Mouse (Mus musculus): ENCODE data around the gene Nebl. TPM values are rescaled to one million over a fixed set of nuclear protein-coding genes. Genes with fewer than 3 reads are reported as not detected.

The Nebl gene
- polyA plus RNA-seq, 1 experiment from 2014 or later, result 0.22 TPM

DNA sequence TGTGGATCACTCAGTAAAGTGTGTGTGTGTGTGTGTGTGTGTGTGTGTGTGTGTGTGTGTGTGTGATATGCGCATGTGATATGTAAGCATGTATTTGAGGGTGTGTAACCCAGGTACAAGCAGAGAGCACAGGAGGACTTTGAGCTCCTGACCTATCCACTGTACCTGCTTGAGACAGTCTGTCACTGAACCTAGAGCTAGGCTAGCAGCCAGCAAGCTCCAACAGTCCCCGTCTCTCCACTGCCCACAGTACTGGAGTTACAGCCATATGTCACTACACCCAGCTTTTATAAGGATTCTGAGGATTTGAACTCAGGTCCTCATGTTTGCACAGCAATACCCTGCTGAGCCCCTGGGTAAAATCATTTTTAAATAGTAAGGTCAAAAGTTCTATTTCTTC, 215.6 kb downstream of the Nebl start:
- WGBS, result 77% methylated on average over 2 of the region's 2 CpGs
- no peak overlapping the region for H3K4me2 ChIP-seq (replicated peaks; ENCODE audit: low read depth)

DNA sequence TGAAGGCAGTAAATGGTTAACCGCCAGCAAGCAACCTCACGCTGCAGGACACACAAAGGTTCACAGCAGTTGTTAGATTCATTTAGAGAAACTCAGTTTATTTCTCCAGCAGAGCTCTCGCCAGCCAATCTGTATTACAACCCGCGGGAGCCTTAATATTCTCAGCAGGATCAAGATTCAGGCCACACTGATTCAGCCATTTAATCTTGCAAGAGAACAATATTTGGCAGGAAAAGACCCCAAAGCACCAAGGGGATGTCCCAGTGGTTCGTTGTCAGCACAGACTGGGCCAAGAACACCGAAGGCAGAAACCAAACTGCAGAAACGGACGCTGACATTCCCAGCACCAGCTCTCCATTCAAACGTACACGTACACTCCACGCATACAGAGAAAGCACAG, 216.5 kb downstream of the Nebl start:
- Histone ChIP-seq H3K27ac (ENCODE audit: low read depth, low read length) (no peak overlapping the region), H3K4me3 (ENCODE audit: low read depth, low read length) (no peak overlapping the region), H3K27me3 (replicated peaks; ENCODE audit: control insufficient read depth, insufficient read depth, low read length) (no peaks in the 10 kb centered on the region), H3K4me2 (replicated peaks; ENCODE audit: low read depth) (no peak overlapping the region), H3K4me1 (replicated peaks; ENCODE audit: control insufficient read depth, insufficient read depth, low read length) (no peaks in the 10 kb centered on the region), H3K9ac (ENCODE audit: low read depth, low read length) (no peak overlapping the region), H3K36me3 (ENCODE audit: control insufficient read depth, insufficient read depth) (no peaks in the 10 kb centered on the region), H3K9me3 (ENCODE audit: control insufficient read depth) (no peaks in the 10 kb centered on the region)
- ATAC-seq, result no peak
- no peak for TF ChIP-seq CTCF (IDR thresholded peaks at IDR 0.05; ENCODE audit: low read depth)
- 67% methylated on average over 12 of the region's 12 CpGs for WGBS

More for the DNA sequence above, 215.6 kb downstream of the Nebl start:
- no peak overlapping the region for H3K4me3 ChIP-seq (ENCODE audit: low read depth, low read length)
- no peaks in the 10 kb centered on the region for H3K4me1 ChIP-seq (replicated peaks; ENCODE audit: control insufficient read depth, insufficient read depth, low read length)
- no peak overlapping the region for H3K9ac ChIP-seq (ENCODE audit: low read depth, low read length)
- no peaks in the 10 kb centered on the region for H3K27me3 ChIP-seq (replicated peaks; ENCODE audit: control insufficient read depth, insufficient read depth, low read length)
- no peak for TF ChIP-seq CTCF (IDR thresholded peaks at IDR 0.05; ENCODE audit: low read depth)
- H3K27ac ChIP-seq (ENCODE audit: low read depth, low read length), result no peak overlapping the region
- H3K36me3 ChIP-seq (ENCODE audit: control insufficient read depth, insufficient read depth), result no peaks in the 10 kb centered on the region
- ATAC-seq, result no peak
- no peaks in the 10 kb centered on the region for H3K9me3 ChIP-seq (ENCODE audit: control insufficient read depth)

DNA sequence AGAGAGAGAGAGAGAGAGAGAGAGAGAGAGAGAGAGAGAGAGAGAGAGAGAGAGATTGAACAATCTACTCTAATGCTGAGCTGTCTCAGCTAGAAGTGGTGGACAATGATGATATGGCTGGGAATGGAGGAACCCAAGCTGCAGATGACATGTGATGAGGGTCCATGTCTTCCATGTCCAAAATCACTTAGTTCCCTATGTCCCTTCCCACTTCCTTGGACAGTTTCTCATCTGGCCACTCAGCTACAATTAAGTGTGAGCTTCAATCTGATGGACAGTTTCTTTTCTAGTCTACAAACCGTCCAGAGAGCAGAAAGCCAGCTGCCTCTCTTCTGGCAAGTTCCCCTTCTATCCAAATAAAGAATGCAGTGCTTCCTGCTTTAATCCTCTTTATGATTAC, 221.3 kb downstream of the Nebl start:
- no peak overlapping the region for H3K9ac ChIP-seq (ENCODE audit: low read depth, low read length)
- H3K9me3 ChIP-seq (ENCODE audit: control insufficient read depth), result no peaks in the 10 kb centered on the region
- 33% methylated on average over 1 of the region's 1 CpGs for WGBS
- ATAC-seq, result no peak
- no peaks in the 10 kb centered on the region for H3K36me3 ChIP-seq (ENCODE audit: control insufficient read depth, insufficient read depth)
- no peak overlapping the region for H3K4me2 ChIP-seq (replicated peaks; ENCODE audit: low read depth)
- H3K27me3 ChIP-seq (replicated peaks; ENCODE audit: control insufficient read depth, insufficient read depth, low read length), result no peaks in the 10 kb centered on the region
- H3K4me1 ChIP-seq (replicated peaks; ENCODE audit: control insufficient read depth, insufficient read depth, low read length), result no peaks in the 10 kb centered on the region
- no peak for TF ChIP-seq CTCF (IDR thresholded peaks at IDR 0.05; ENCODE audit: low read depth)
- H3K27ac ChIP-seq (ENCODE audit: low read depth, low read length), result no peak overlapping the region
- H3K4me3 ChIP-seq (ENCODE audit: low read depth, low read length), result no peak overlapping the region

DNA sequence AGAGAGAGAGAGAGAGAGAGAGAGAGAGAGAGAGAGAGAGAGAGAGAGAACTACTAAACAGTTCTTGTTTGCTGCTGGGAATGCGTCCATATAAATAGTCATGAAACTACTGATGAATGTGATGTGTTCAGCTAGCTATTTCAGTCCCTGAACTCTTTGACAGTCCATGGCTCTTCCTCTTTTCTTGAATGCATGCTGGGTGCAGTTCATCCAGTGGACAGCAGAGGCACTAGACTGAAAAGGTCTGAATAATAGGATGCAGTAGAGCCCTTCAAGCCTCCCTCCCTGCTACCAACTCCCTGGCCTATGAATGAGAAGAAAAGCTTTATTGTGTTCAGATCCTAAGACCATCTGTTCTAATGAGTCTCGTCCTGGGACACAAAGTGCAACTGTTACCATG, 223.9 kb downstream of the Nebl start:
- Histone ChIP-seq H3K4me3 (ENCODE audit: low read depth, low read length) (no peak overlapping the region), H3K9ac (ENCODE audit: low read depth, low read length) (no peak overlapping the region), H3K9me3 (ENCODE audit: control insufficient read depth) (no peaks in the 10 kb centered on the region), H3K4me1 (replicated peaks; ENCODE audit: control insufficient read depth, insufficient read depth, low read length) (no peaks in the 10 kb centered on the region), H3K4me2 (replicated peaks; ENCODE audit: low read depth) (no peak overlapping the region), H3K27ac (ENCODE audit: low read depth, low read length) (no peak overlapping the region), H3K36me3 (ENCODE audit: control insufficient read depth, insufficient read depth) (no peaks in the 10 kb centered on the region), H3K27me3 (replicated peaks; ENCODE audit: control insufficient read depth, insufficient read depth, low read length) (no peaks in the 10 kb centered on the region)
- ATAC-seq, result no peak
- WGBS, result 83% methylated on average over 2 of the region's 2 CpGs
- TF ChIP-seq CTCF (IDR thresholded peaks at IDR 0.05; ENCODE audit: low read depth), result peak; percentile 42

DNA sequence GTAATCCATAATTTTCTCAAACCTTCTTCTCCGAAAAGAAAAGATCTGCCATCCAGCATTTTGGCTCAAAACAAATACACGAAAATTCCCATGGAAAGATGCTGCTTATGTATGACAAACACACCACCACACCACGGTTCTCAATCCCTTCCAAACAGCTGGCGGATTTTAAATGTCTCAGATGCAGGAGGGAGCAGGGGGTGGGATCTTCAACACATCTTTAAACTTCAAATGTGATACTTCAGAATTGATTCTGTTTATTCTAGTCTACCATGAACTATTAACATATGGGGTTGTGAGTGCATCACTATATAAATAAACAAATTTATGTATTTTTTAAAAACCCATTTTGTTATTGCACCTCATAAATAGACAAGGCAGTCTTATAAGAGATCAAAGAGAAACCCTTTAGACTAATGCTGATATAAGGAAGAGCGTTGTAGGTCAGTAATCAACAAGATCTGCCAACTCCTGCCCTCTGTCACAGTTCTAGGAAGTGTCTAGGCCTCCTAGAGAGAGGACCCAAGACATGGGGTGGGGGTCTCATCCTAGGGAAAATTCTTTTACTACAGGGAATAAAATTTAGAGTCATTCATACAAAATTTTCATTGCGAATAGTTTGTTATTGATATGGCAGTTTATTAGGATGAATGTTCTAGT, 227.0 kb downstream of the Nebl start:
- H3K4me3 ChIP-seq (ENCODE audit: low read depth, low read length), result no peak overlapping the region
- no peak overlapping the region for H3K9ac ChIP-seq (ENCODE audit: low read depth, low read length)
- H3K9me3 ChIP-seq (ENCODE audit: control insufficient read depth), result no peaks in the 10 kb centered on the region
- no peak for TF ChIP-seq CTCF (IDR thresholded peaks at IDR 0.05; ENCODE audit: low read depth)
- no peaks in the 10 kb centered on the region for H3K36me3 ChIP-seq (ENCODE audit: control insufficient read depth, insufficient read depth)
- WGBS, result 67% methylated on average over 6 of the region's 6 CpGs
- H3K27me3 ChIP-seq (replicated peaks; ENCODE audit: control insufficient read depth, insufficient read depth, low read length), result no peaks in the 10 kb centered on the region
- H3K4me2 ChIP-seq (replicated peaks; ENCODE audit: low read depth), result no peak overlapping the region
- H3K4me1 ChIP-seq (replicated peaks; ENCODE audit: control insufficient read depth, insufficient read depth, low read length), result no peaks in the 10 kb centered on the region
- no peak overlapping the region for H3K27ac ChIP-seq (ENCODE audit: low read depth, low read length)
- ATAC-seq, result no peak

DNA sequence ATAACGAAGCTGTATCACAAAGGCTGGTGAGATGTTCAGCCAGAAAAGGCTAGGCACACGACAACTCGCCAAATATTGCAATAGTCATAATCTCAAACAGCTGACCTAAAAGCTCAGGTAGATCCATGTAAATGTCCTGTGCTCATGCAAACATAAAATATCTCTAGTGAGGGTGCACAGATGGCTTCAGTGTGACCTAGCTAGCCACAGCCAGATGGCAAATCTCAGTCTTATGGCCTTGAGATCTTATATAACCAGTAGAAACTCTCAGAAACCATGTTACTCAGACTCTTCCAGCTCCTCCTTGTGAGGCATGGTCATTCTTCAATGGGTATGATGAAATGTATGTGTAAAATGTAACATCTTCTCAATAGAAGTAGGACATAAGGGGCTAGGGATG, 230.2 kb downstream of the Nebl start:
- TF ChIP-seq CTCF (IDR thresholded peaks at IDR 0.05; ENCODE audit: low read depth), result no peak
- 89% methylated on average over 3 of the region's 3 CpGs for WGBS
- no peak for ATAC-seq
- H3K9ac ChIP-seq (ENCODE audit: low read depth, low read length), result no peak overlapping the region
- H3K27me3 ChIP-seq (replicated peaks; ENCODE audit: control insufficient read depth, insufficient read depth, low read length), result no peaks in the 10 kb centered on the region
- H3K4me2 ChIP-seq (replicated peaks; ENCODE audit: low read depth), result no peak overlapping the region
- no peaks in the 10 kb centered on the region for H3K36me3 ChIP-seq (ENCODE audit: control insufficient read depth, insufficient read depth)
- H3K9me3 ChIP-seq (ENCODE audit: control insufficient read depth), result no peaks in the 10 kb centered on the region
- H3K27ac ChIP-seq (ENCODE audit: low read depth, low read length), result no peak overlapping the region
- no peak overlapping the region for H3K4me3 ChIP-seq (ENCODE audit: low read depth, low read length)
- H3K4me1 ChIP-seq (replicated peaks; ENCODE audit: control insufficient read depth, insufficient read depth, low read length), result no peaks in the 10 kb centered on the region
